Mouse (Mus musculus) layer of hippocampus, postnatal 36 days (tissue): ENCODE measurements around the gene Slc12a6. TPM values are rescaled to one million over a fixed set of nuclear protein-coding genes. Genes with fewer than 3 reads are reported as not detected.
A peak's percentile ranks its signal among the peaks of the same experiment; 100 is the strongest.

Experiments used
- DNase-seq, 2 experiments: peaks; one replicate each; pipeline ENCODE4 v3.0.0; 2022
- total RNA-seq, 2 experiments: library from RNA; stranded (reverse); gene quantifications; 2 replicates each; pipeline ENCODE4 v1.2.3; 2021

The Slc12a6 gene
- total RNA-seq, 2 experiments from 2014 or later: 107 to 114 TPM

DNA sequence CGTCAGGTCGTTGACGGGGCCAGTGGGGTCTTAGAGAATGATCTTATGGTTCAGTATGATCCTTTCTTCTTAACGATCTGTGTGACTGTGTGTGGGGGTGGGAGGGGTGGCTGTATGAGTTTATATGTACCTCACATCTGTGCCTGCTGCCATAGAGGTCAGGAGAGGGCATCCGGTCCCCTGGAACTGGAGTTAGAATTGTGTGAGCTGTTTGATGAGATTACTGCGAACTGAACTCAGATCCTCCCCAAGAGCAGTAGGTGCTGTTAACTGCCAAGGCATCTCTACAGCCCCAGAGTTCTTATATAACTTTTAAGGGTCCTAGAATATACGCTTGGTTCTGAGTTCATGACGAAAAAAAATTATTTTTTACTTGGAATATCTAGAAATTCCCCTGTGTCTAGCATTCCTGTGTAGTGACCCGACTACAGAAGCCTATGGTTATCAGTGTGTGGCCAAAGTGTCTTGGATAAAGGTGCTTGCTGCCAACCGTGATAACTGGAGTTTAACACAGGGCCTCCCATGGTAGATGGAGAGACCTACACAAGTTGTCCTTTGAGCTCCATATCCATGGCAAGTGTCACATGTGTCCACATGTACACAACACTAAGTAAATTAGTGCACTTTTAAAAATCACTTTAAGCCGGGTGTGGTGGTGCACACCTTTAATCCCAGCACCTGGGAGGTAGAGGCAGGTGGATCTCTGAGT lies 62.6 kb downstream of the Slc12a6 start:
- DNase-seq: no peak

- DNase-seq: no peak
Measured at GRCm38 (mm10) chr2:112332051-112332898, 66.7 kb downstream of the Slc12a6 start.

GRCm38 (mm10) chr2:112337211-112337610 lies 71.6 kb downstream of the Slc12a6 start:
- no peak for DNase-seq

GRCm38 (mm10) chr2:112339736-112340135 lies 74.1 kb downstream of the Slc12a6 start:
- DNase-seq: no peak

GRCm38 (mm10) chr2:112341117-112341516 lies 75.5 kb downstream of the Slc12a6 start:
- no peak for DNase-seq

GRCm38 (mm10) chr2:112348246-112348645 lies 82.6 kb downstream of the Slc12a6 start:
- no peak for DNase-seq

- no peak for DNase-seq
Measured at GRCm38 (mm10) chr2:112353685-112354455, 88.2 kb downstream of the Slc12a6 start.

GRCm38 (mm10) chr2:112359611-112360010 lies 94.0 kb downstream of the Slc12a6 start:
- DNase-seq: no peak

DNA sequence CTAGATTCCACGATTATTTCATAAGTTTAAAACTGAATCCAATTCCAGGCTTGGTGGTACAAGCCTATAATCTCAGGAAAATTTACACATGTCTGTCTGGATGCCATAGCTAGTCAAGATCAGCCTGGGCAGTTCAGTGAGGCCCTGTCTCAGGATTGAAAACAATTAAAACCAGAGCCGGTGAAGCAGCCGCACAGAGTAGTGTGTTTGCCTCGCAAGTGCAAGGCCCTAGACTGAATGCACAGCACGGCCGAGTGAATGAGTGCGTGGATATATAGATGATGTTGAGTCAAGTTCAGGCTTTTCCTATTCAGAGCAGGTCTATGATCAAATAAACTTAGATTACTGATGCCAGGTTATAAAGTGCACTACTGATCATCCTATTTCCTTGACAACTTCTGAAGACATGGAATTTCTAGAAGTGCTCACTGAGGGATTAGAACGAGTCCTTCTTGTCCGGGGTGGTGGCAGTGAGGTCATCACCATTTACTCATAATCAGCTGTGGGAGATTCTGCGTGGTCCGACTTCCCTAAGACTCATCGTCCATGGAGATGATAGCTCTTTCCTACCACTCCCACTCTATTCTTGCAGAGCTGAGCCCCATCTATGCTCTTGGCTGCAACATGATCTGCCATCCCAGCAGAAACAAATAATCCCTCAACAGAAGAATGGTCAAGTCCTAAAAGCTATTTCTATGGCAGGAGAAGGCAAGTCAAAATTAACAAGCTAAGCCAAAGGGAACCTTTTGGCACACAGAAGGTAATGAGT lies 94.6 kb downstream of the Slc12a6 start:
- no peak for DNase-seq

DNA sequence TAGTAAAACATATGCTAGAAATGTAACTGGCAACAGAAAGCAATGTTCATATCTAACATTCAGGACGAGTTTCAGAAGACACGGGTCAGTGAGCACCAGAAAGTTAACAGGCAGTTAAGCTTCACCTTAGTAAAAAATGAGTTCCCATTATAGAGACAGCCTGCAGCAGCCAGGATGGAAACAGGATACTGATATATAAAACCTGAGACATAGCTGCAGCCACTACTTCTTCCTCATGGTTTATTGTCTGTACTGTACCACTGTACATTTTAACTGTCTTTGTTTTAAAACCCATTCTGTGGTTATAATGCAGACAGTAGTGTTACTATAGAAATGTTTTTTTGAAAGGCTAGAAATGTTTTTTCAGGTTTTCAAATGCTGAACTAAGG lies 95.2 kb downstream of the Slc12a6 start:
- DNase-seq: no peak

DNA sequence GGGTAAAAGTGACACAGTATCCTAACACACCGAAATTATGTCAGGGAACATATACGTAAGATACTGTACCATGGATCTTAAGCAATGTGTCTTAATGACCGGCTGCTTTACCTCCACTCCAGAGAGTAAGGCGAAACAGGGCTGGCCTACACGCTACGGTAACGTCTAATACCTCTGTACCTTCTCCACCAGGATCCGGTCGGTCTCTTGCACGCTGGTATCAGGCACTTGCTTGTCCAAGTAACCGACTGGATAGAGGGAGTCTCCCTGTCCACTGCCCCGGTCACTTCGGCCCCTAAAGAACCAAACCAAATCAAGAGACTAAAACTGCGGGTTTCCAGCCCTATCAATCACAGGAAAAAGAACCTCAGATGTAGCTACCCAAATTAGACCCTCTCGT lies 101.6 kb downstream of the Slc12a6 start:
- peak in 1 of 2 experiments; percentile 12 for DNase-seq

DNA sequence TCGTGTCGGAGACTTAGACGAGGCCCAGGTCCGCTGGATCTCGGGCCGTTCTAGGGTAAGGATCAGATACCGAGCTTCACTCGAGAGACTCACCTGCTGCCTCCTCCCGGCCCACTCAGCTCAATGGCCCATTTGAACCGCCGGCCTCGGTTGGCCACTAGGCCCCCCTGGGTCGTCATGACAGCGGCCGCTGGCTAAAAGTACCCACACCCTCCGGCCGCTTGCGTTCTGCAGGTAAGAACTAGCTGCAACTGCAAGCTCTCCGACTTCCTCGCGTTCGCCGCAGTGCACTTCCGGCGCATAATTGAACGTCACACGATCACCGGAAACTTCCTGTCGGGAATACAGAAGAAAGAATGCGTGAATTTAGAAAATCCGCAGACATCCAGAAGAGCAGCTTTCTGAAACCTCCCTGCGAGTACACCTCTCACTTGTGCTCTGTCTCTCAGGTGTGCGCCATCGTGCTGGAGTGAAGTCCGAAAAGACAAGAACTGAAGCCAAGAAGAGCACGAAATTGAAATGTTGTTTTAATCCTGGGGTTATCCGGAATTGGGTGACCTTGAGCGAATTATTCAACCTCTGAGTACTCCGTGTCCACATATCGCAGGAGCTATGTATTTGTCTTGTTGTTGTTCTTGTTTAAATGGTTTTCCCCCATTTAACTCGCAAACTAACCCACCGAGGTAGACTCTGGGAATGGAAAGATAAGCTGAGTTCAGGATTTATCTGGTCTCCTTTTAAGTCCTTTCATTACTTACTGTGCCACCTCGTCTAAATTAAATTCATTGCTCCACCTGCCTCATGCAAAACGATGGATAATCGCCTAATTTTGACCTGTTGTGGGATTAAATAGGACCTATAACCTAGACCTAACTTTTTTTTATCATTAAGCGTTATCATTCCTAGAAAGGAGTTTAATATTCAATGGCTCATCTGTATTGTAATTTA lies 102.4 kb downstream of the Slc12a6 start, which contains the start of gene Emc4:
Emc4 (minus strand) TSS at position 302 of the 948 bp plus-strand sequence.
- peak; percentile 91 to 92 for DNase-seq

- no peak for DNase-seq
Measured at GRCm38 (mm10) chr2:112369941-112370340, 104.3 kb downstream of the Slc12a6 start.

DNA sequence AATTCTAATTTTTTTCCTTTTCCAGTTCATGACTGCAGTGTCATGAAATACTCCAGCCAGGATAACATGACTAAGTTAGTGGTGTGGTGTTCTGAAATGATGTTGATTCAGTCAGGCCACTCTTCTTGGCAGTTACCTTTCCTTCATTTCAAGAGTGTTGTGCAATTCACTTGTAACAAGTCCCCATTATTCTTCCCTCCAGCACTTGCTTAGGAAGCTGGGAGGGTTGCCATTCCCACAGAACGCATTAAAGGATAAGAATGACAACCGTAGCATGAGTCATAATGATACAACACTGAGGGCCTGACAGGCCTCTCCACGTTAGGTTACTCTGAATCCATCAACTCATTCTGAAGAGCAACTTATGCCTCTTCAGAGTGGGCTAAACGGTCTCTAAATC lies 107.5 kb downstream of the Slc12a6 start:
- no peak for DNase-seq

DNA sequence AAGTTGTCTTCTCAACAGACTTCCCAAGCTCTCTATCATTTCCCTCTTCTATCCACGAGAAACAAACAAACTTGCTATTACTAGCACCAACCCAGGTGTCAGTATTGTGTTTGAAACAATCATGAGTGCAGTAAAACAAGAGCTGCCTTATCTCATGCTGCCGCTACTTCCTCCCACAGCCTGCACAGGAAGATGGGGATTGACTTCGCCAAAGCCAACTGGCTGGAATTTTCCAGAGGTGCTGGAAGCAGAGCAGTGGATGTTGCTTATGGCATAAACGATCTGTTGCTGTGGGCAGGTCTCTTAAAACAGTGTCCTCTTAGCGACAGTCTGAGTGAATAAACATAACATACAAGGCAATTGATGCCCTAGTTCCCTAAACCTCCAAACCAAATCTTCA lies 109.0 kb downstream of the Slc12a6 start:
- DNase-seq: no peak

- peak; percentile 88 to 90 for DNase-seq
Measured at GRCm38 (mm10) chr2:112378973-112379898, 113.6 kb downstream of the Slc12a6 start, which contains the start of gene Katnbl1. TSS of gene Katnbl1 (plus strand) at chr2:112379211.

DNA sequence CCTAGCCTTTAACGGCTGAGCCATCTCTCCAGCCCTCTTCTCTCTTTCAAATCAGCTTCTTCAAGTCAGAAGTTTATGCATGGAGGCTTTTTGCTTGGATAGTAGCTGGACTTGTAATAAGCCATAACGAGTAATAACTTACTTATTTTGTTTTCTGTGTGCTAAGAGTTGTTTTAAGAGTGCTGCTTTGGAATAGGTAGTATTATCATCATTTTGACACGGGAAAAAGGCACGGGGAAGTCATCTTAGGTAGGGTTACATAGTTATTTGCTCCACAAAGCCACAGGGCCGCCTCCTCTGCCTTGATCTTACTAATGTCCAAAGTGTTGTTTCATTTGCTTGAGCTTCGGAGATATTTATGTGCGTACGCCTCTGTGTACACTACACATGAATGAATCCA lies 114.5 kb downstream of the Slc12a6 start:
- DNase-seq: no peak

DNA sequence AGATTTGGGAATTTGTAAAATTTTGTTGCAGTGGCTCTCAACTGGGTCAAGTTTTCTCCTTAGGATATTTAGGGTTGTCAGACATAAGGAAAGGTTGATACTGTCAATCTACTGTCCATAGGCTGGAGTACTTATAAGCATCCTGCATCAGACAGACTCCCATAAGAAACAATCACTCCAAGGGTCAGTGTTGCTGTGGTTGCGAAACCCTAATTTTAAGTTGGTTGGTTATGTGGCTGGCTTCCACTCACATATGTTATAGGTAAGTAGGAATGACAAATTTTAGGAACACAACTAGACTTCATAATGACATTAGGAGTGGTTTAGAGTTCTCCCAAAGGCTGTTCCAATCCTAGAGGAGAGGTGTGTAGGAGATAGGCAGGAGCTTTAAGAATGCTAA lies 115.6 kb downstream of the Slc12a6 start:
- no peak for DNase-seq

GRCm38 (mm10) chr2:112390843-112391242 lies 125.2 kb downstream of the Slc12a6 start:
- DNase-seq: no peak
